Mouse (Mus musculus) lung, adult 10 weeks (tissue): Measurements from ENCODE around the gene Zbp1. TPM values are rescaled to one million over a fixed set of nuclear protein-coding genes. Genes with fewer than 3 reads are reported as not detected.

Experiments
- polyA plus RNA-seq: library from polyadenylated mRNA; stranded (reverse); fragments of 350-450 nt; fragmentation: Illumina TruSeq; extraction: RNeasy Lipid Tissue Mini Kit (QIAGEN cat#74804); gene quantifications from one replicate; pipeline ENCODE4 v1.2.3, GENCODE M21; 2014; ENCODE audit warnings: low read depth, low replicate concordance; ENCODE audit not compliant: insufficient read depth

The Zbp1 gene
- 14.8 TPM for polyA plus RNA-seq

GRCm38 (mm10) chr2:173218416-173219141 is at the start of gene Zbp1:
TSS of gene Zbp1 (minus strand) at chr2:173218923.

Other genes starting within 250 kb of the Zbp1 start
- gene Spo11, start 241.2 kb downstream of the Zbp1 start, polyA plus RNA-seq, result not detected
- gene Rae1, start 218.8 kb downstream of the Zbp1 start, polyA plus RNA-seq, result 28.7 TPM
- gene Rbm38, start 198.4 kb downstream of the Zbp1 start, polyA plus RNA-seq, result 15.4 TPM
- gene Ctcfl, start 99.4 kb downstream of the Zbp1 start, polyA plus RNA-seq, result not detected
- 22.5 TPM for gene Pck1, start 65.9 kb downstream of the Zbp1 start, polyA plus RNA-seq
- 25.3 TPM for gene Pmepa1, start 57.6 kb upstream of the Zbp1 start, polyA plus RNA-seq